Mouse (Mus musculus): Measurements from ENCODE around the gene Prkg1. TPM values are rescaled to one million over a fixed set of nuclear protein-coding genes. Genes with fewer than 3 reads are reported as not detected.

The Prkg1 gene
- polyA plus RNA-seq, 1 experiment from 2014 or later, result 7.1 TPM

DNA sequence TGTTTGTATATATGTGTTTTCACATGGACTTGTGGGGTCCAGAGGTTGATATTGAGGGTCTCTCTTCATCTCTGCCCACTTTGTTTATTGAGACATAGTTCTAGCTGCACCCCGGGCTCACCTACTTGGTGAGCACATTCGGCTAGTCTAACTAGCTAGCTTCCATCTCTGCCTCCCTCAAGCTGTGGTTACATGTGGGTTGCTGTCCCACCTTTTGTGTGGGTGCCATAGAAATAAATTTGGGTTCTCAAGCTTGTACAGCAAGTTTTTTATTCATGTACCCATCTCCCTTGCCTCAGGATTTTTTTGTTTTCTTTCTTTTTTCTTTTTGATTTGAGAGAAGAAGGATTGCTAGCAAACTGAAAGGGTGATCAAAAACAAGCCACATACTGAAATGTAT is 617.4 kb downstream of the Prkg1 start:
- ATAC-seq (replicated peaks; ENCODE audit: insufficient number of reproducible peaks, low FRiP score, low TSS enrichment, low read depth), result no peak
- no peaks in the 10 kb centered on the region for H3K36me3 ChIP-seq (replicated peaks; ENCODE audit: control insufficient read depth, insufficient read depth, low read depth, low read length)

DNA sequence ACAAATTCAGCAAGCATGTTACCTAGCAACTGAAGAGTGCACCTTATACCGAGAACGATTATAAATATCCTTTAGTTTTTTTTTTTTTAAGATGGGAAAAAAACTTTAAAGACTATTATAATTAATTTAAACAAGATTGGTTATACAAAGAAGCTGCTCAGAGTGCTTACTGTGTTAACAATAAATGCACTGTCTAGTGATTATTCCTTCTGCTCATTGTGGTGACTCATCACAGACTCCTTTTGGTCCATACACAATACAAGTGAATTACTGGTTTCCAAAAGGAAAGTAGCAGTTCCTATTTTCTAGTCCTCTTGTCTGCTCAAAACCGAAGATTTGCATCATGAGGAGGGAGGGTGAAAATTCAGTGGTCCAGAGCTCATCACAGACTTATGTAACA is 618.7 kb downstream of the Prkg1 start:
- DNase-seq (ENCODE audit: low spot score), result no peak
- ATAC-seq (replicated peaks; ENCODE audit: insufficient number of reproducible peaks, low FRiP score, low TSS enrichment, low read depth), result no peak
- no peak overlapping the region for H3K27ac ChIP-seq (replicated peaks; ENCODE audit: low read depth, low read length)
- no peaks in the 10 kb centered on the region for H3K36me3 ChIP-seq (replicated peaks; ENCODE audit: control insufficient read depth, insufficient read depth, low read depth, low read length)
- H3K4me3 ChIP-seq (ENCODE audit: low read depth, low read length), result no peak overlapping the region
- H3K9ac ChIP-seq (replicated peaks; ENCODE audit: low read length), result no peak overlapping the region
- H3K27me3 ChIP-seq (ENCODE audit: control insufficient read depth, insufficient read depth, low read length), result no peaks in the 10 kb centered on the region
- H3K4me1 ChIP-seq (ENCODE audit: control insufficient read depth, insufficient read depth, low read length), result no peaks in the 10 kb centered on the region
- WGBS, result 84% methylated on average over 3 of the region's 3 CpGs
- no peaks in the 10 kb centered on the region for H3K9me3 ChIP-seq (replicated peaks; ENCODE audit: control insufficient read depth, low read length)
- H3K4me2 ChIP-seq (ENCODE audit: low read depth, low read length), result no peak overlapping the region

More for the DNA sequence above, 617.4 kb downstream of the Prkg1 start:
- DNase-seq (ENCODE audit: low spot score), result no peak
- H3K9me3 ChIP-seq (replicated peaks; ENCODE audit: control insufficient read depth, low read length), result no peaks in the 10 kb centered on the region
- no peaks in the 10 kb centered on the region for H3K27me3 ChIP-seq (ENCODE audit: control insufficient read depth, insufficient read depth, low read length)
- no peak overlapping the region for H3K27ac ChIP-seq (replicated peaks; ENCODE audit: low read depth, low read length)
- H3K4me1 ChIP-seq (ENCODE audit: control insufficient read depth, insufficient read depth, low read length), result no peaks in the 10 kb centered on the region
- 91% methylated on average over 2 of the region's 2 CpGs for WGBS
- no peak overlapping the region for H3K4me2 ChIP-seq (ENCODE audit: low read depth, low read length)
- H3K9ac ChIP-seq (replicated peaks; ENCODE audit: low read length), result no peak overlapping the region
- no peak overlapping the region for H3K4me3 ChIP-seq (ENCODE audit: low read depth, low read length)

DNA sequence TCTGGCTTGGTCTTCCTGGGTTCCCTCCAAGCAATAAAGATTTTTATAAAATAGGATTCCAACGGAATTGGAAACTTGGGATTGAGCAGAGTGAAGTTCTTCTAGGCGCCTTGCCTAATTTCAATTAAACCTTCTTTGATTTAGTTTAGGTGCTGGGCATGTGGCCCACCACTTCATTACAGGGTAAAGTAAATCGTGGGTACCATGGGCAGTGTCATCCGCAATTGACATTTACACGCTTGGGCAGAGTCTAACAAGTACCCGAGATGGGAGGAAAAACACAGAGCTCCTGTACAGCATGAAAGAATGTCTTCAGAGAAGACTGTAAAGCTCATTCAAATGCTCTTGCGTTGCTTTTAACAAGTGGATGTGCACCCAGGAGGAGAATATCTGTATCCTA is 622.9 kb downstream of the Prkg1 start:
- no peak overlapping the region for H3K4me3 ChIP-seq (ENCODE audit: low read depth, low read length)
- no peak for ATAC-seq (replicated peaks; ENCODE audit: insufficient number of reproducible peaks, low FRiP score, low TSS enrichment, low read depth)

DNA sequence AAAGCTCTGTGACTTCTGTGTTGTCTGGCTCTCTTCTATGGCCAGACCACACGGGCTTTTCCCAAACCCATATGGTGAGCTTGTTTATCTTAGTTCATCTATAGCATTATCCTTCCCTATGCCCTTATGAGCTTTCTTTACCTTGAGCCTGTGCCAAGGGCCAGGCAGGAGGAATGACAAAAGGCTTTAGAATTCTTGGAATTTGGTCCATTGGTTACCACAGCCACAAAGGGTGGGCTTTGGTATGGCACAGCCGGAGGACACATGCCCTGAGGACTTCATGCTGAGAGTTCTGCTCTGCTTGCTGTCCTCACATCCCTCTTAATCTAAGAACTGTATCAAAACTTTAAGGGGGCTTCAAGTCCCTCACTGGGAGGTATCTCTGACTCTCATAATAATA is 628.5 kb downstream of the Prkg1 start:
- 16% methylated on average over 2 of the region's 2 CpGs for WGBS
- H3K4me2 ChIP-seq (ENCODE audit: low read depth, low read length), result no peak overlapping the region
- DNase-seq (ENCODE audit: low spot score) (no peak), ATAC-seq (replicated peaks; ENCODE audit: insufficient number of reproducible peaks, low FRiP score, low TSS enrichment, low read depth) (no peak)
- H3K4me1 ChIP-seq (ENCODE audit: control insufficient read depth, insufficient read depth, low read length), result no peaks in the 10 kb centered on the region
- no peak overlapping the region for H3K9ac ChIP-seq (replicated peaks; ENCODE audit: low read length)
- no peak overlapping the region for H3K4me3 ChIP-seq (ENCODE audit: low read depth, low read length)
- H3K27ac ChIP-seq (replicated peaks; ENCODE audit: low read depth, low read length), result no peak overlapping the region
- no peaks in the 10 kb centered on the region for H3K27me3 ChIP-seq (ENCODE audit: control insufficient read depth, insufficient read depth, low read length)
- H3K9me3 ChIP-seq (replicated peaks; ENCODE audit: control insufficient read depth, low read length), result no peaks in the 10 kb centered on the region
- H3K36me3 ChIP-seq (replicated peaks; ENCODE audit: control insufficient read depth, insufficient read depth, low read depth, low read length), result no peaks in the 10 kb centered on the region

More for the DNA sequence above, 622.9 kb downstream of the Prkg1 start:
- Histone ChIP-seq H3K4me2 (ENCODE audit: low read depth, low read length) (no peak overlapping the region), H3K9ac (replicated peaks; ENCODE audit: low read length) (no peak overlapping the region), H3K27me3 (ENCODE audit: control insufficient read depth, insufficient read depth, low read length) (no peaks in the 10 kb centered on the region), H3K27ac (replicated peaks; ENCODE audit: low read depth, low read length) (no peak overlapping the region), H3K9me3 (replicated peaks; ENCODE audit: control insufficient read depth, low read length) (no peaks in the 10 kb centered on the region), H3K4me1 (ENCODE audit: control insufficient read depth, insufficient read depth, low read length) (no peaks in the 10 kb centered on the region), H3K36me3 (replicated peaks; ENCODE audit: control insufficient read depth, insufficient read depth, low read depth, low read length) (no peaks in the 10 kb centered on the region)
- 89% methylated on average over 7 of the region's 7 CpGs for WGBS
- DNase-seq (ENCODE audit: low spot score), result no peak

DNA sequence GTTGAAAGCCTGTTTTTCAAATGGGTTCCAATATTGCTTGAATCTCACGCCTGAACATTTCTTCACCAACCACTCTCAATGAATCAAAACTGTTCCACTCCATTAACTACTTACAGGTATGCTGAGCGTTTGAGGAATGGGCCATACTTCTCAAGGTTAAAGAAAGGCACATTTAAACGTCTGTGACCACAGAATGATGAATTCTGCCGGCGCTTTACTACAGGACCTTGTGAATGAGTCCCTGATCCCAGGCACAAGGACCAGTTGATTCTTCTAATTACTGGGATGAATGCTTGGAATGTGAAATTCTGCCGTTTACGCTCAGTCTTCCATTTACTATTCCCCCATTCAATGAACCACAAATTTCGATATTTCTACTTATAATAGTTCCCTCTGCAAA is 632.2 kb downstream of the Prkg1 start:
- no peaks in the 10 kb centered on the region for H3K27me3 ChIP-seq (ENCODE audit: control insufficient read depth, insufficient read depth, low read length)
- H3K9ac ChIP-seq (replicated peaks; ENCODE audit: low read length), result no peak overlapping the region
- H3K4me1 ChIP-seq (ENCODE audit: control insufficient read depth, insufficient read depth, low read length), result no peaks in the 10 kb centered on the region
- H3K4me3 ChIP-seq (ENCODE audit: low read depth, low read length), result no peak overlapping the region
- H3K27ac ChIP-seq (replicated peaks; ENCODE audit: low read depth, low read length), result no peak overlapping the region
- DNase-seq (ENCODE audit: low spot score), result no peak
- H3K4me2 ChIP-seq (ENCODE audit: low read depth, low read length), result no peak overlapping the region
- no peaks in the 10 kb centered on the region for H3K9me3 ChIP-seq (replicated peaks; ENCODE audit: control insufficient read depth, low read length)
- ATAC-seq (replicated peaks; ENCODE audit: insufficient number of reproducible peaks, low FRiP score, low TSS enrichment, low read depth), result no peak
- no peaks in the 10 kb centered on the region for H3K36me3 ChIP-seq (replicated peaks; ENCODE audit: control insufficient read depth, insufficient read depth, low read depth, low read length)
- WGBS, result 77% methylated on average over 8 of the region's 8 CpGs

DNA sequence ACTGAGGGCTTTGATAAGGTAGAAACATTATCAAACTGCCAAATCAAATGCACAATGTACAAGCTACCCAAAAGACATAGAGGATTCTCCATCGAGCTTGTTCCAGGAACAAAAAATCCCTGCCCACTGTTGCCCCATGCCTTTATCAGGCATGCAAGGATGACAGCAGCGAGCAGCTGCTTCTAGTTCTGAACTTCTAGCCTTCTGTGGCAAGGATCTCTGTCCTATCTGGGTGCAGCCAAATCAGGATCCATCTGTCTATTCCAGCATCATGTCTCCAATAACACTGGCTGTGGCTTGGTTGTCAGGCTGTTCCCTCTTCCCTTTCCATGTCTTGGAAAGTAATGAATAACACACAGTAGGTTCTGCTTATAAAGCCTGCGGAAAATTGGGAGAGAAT is 640.2 kb downstream of the Prkg1 start:
- Histone ChIP-seq H3K36me3 (replicated peaks; ENCODE audit: control insufficient read depth, insufficient read depth, low read depth, low read length) (no peaks in the 10 kb centered on the region), H3K4me1 (ENCODE audit: control insufficient read depth, insufficient read depth, low read length) (no peaks in the 10 kb centered on the region), H3K27me3 (ENCODE audit: control insufficient read depth, insufficient read depth, low read length) (no peaks in the 10 kb centered on the region), H3K4me2 (ENCODE audit: low read depth, low read length) (no peak overlapping the region), H3K9me3 (replicated peaks; ENCODE audit: control insufficient read depth, low read length) (no peaks in the 10 kb centered on the region), H3K4me3 (ENCODE audit: low read depth, low read length) (no peak overlapping the region), H3K27ac (replicated peaks; ENCODE audit: low read depth, low read length) (no peak overlapping the region), H3K9ac (replicated peaks; ENCODE audit: low read length) (no peak overlapping the region)
- no peak for DNase-seq (ENCODE audit: low spot score)
- ATAC-seq (replicated peaks; ENCODE audit: insufficient number of reproducible peaks, low FRiP score, low TSS enrichment, low read depth), result no peak
- WGBS, result 85% methylated on average over 3 of the region's 3 CpGs

DNA sequence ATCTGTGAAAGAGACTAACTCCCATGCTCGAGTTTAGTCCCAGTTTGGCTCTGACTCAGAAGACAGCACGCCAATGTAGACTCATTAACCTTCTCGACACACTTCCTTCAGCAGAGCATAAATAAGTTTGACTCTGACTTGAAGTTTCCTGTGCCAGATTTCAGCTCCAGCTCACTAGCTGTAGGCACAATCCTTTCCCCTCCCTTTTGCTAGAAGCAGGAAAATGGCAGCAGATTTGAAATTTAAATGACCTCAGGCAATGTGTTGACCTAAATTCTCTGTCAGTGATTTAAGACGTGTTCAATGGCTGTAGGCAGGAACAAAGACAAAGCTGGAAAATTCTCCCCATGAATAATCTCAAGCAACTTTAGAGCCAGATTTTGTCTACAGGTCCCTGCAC is 650.1 kb downstream of the Prkg1 start:
- H3K36me3 ChIP-seq (replicated peaks; ENCODE audit: control insufficient read depth, insufficient read depth, low read depth, low read length), result no peaks in the 10 kb centered on the region
- H3K9me3 ChIP-seq (replicated peaks; ENCODE audit: control insufficient read depth, low read length), result no peaks in the 10 kb centered on the region
- H3K9ac ChIP-seq (replicated peaks; ENCODE audit: low read length), result no peak overlapping the region
- H3K27me3 ChIP-seq (ENCODE audit: control insufficient read depth, insufficient read depth, low read length), result no peaks in the 10 kb centered on the region
- ATAC-seq (replicated peaks; ENCODE audit: insufficient number of reproducible peaks, low FRiP score, low TSS enrichment, low read depth) (no peak), DNase-seq (ENCODE audit: low spot score) (no peak)
- no peak overlapping the region for H3K4me3 ChIP-seq (ENCODE audit: low read depth, low read length)
- no peak overlapping the region for H3K4me2 ChIP-seq (ENCODE audit: low read depth, low read length)
- WGBS, result 64% methylated on average over 4 of the region's 4 CpGs
- H3K4me1 ChIP-seq (ENCODE audit: control insufficient read depth, insufficient read depth, low read length), result no peaks in the 10 kb centered on the region
- no peak overlapping the region for H3K27ac ChIP-seq (replicated peaks; ENCODE audit: low read depth, low read length)

DNA sequence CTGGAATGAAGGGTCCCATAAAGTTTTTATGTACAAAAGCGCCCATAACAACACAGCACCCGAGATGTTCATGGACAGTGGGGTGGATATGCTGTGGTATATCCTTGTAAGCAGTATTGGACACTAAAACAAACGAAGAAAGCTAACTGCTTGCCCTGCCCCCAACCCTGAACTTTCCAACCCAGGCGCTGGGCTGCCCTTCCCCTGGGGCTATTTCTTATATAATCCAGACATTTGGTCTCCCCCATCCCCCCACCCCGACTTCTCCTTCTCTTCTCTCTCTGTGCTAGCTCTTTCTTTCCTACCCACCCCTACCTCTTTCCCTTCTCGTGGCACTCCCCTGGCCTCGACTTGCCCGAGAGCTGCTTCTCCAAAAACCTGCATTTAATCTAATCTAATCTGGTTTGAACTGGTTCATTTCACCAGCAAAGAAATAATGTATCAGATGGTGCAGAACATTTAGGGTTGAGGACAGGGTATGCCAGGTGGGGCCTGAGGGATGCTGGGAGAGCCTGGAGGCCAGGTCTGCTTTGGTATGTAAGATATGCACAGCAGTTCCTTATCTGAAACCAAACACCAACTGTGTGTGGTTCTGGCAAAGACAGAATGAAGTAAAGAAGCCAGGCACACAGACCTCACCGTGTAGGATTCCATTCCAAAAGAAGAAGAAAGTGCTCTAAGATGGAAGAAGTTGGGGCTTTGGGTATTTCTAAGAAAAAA is 657.8 kb downstream of the Prkg1 start:
- no peaks in the 10 kb centered on the region for H3K27me3 ChIP-seq (ENCODE audit: control insufficient read depth, insufficient read depth, low read length)
- H3K36me3 ChIP-seq (replicated peaks; ENCODE audit: control insufficient read depth, insufficient read depth, low read depth, low read length), result no peaks in the 10 kb centered on the region
- H3K4me3 ChIP-seq (ENCODE audit: low read depth, low read length), result no peak overlapping the region
- H3K27ac ChIP-seq (replicated peaks; ENCODE audit: low read depth, low read length), result no peak overlapping the region
- H3K9ac ChIP-seq (replicated peaks; ENCODE audit: low read length), result no peak overlapping the region; the same call in 1 of the 2 replicates
- H3K4me2 ChIP-seq (ENCODE audit: low read depth, low read length), result no peak overlapping the region
- 24% methylated on average over 9 of the region's 9 CpGs for WGBS
- peak; percentile 66 for DNase-seq (ENCODE audit: low spot score)
- peak; percentile 52; the same call in 1 of the 2 replicates for ATAC-seq (replicated peaks; ENCODE audit: insufficient number of reproducible peaks, low FRiP score, low TSS enrichment, low read depth)
- H3K9me3 ChIP-seq (replicated peaks; ENCODE audit: control insufficient read depth, low read length), result no peaks in the 10 kb centered on the region
- no peaks in the 10 kb centered on the region for H3K4me1 ChIP-seq (ENCODE audit: control insufficient read depth, insufficient read depth, low read length)
